Mouse (Mus musculus): ENCODE measurements at regions not wholly inside any gene's neighbourhood (a gene's known extent, or its start where the extent isn't known, plus 50 kb on each side); places are given as distances from the start of the nearest gene placed in this dataset.

DNA sequence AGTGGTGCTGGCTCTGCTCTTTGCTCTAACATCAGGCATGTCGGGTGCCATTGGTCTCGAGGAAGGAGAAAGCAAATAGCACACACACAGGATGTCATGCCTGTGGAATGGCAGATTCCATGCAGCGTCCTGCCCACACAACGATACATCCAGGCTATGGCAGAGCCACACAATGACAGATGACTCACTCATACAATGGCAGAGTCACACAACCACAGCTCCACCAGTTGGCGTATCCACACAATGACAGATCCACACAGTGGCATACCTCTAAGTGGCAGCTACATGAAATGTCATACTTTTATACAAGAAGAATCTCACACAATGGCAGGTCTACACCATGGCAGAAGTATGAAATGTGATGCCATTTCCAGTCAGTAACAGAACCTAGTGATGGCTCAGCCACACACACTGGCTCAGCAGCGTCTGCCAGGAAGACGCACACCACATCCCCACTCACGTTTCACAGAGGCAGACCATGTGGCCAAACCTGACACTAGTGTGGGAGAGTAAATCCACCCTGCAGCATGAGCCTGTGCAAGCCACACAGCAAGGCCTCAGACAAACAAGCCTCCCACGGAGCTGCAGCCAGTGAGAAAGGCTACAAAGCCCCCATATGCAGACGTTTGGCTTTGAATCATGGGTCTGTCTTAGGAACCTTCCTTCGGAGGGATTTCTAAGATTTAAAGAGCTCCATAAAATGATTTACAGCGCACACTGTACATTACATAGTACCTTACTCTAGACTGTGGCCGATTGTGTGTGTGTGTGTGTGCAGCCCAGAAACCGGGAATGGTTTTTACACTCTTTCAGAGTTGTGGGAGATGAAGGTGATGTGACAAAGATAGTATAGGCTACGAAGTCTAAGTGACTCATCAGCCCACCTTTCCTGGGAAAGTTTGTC, 104.0 kb upstream of the Myo10 start:
- no peak for TF ChIP-seq POLR2A (IDR thresholded peaks at IDR 0.05; ENCODE audit: extremely low read depth, insufficient read depth, low read length)
- no peak for TF ChIP-seq CTCF (IDR thresholded peaks at IDR 0.05; ENCODE audit: extremely low read depth, insufficient read depth, low read length)
